Mouse (Mus musculus) splenic B cell, adult 2 months (primary cell): ENCODE measurements around the gene Olfr493.

Experiments
- DNase-seq: peaks from one replicate; pipeline ENCODE4 v3.0.0-alpha.2; 2011; ENCODE audit warnings: low read depth, low spot score
- H3K27me3 ChIP-seq: 2 replicates; pipeline ENCODE4 v1.6.1; 2012; ENCODE audit warnings: mild to moderate bottlenecking, low read length, moderate library complexity, mixed read lengths; ENCODE audit not compliant: control insufficient read depth, poor library complexity, insufficient read depth, severe bottlenecking
- H3K36me3 ChIP-seq: 2 replicates; pipeline ENCODE4 v1.6.1; 2012; ENCODE audit warnings: mild to moderate bottlenecking, low read length, moderate library complexity, mixed read lengths; ENCODE audit not compliant: control insufficient read depth, poor library complexity, insufficient read depth, severe bottlenecking

Olfr493 gene

DNA sequence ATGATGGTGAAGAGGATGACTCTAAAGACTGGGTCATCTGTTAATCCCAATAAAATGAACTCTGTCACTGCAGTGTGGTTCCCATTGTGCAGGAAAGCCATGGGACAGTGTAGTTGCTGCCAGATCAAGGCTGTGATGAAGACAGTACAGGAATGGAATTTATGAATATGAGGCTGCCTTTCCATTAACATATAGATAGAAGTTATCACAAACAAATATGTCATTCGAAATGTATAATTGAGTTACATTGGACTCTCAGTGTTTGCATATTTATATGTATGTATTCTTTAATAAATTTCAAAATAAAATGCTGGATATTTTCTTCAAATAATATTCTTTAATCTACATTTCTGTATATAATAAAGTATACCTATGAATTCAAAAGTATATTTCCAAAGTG lies at the start of gene Olfr493:
TSS of gene Olfr493 (minus strand) at position 101 of the 400 bp plus-strand sequence.
- H3K27me3 ChIP-seq = no peaks in the 10 kb centered on the region
- no peaks in the 10 kb centered on the region for H3K36me3 ChIP-seq
- no peak for DNase-seq

DNA sequence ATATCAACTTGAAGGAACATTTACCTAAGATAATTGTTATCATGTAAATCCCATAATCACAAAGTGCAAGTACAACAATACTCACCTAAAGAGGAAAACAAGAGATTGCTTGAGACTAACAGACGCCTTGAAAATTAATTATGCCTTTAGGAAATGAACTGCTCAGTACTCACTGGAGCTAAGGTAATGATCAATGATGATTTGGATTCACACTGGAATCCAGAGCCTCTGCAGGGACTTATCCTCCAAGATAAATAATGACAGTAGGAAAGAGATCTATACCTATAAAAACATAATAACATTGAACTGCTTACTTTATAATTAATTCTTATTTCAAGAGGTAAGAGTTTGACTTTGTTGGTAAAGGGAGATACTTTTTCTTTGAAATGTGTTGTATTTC lies 46.1 kb upstream of the Olfr493 start, which contains the start of gene Olfr495:
TSS of gene Olfr495 (plus strand) at position 301 of the 400 bp plus-strand sequence.
- DNase-seq = no peak
- Histone ChIP-seq H3K36me3 (no peaks in the 10 kb centered on the region), H3K27me3 (no peaks in the 10 kb centered on the region)

- Histone ChIP-seq H3K27me3 (no peaks in the 10 kb centered on the region), H3K36me3 (no peaks in the 10 kb centered on the region)
- DNase-seq = no peak
Observed at GRCm38 (mm10) chr7:108365035-108365434, 18.3 kb upstream of the Olfr493 start, which contains the start of gene Olfr494. Gene Olfr494 (plus strand): TSS chr7:108365335.

- Histone ChIP-seq H3K27me3 (no peaks in the 10 kb centered on the region), H3K36me3 (no peaks in the 10 kb centered on the region)
- no peak for DNase-seq
Observed at GRCm38 (mm10) chr7:108323574-108323973, 23.2 kb downstream of the Olfr493 start, which contains the start of gene Olfr492. Gene Olfr492 (minus strand): TSS chr7:108323674.

DNA sequence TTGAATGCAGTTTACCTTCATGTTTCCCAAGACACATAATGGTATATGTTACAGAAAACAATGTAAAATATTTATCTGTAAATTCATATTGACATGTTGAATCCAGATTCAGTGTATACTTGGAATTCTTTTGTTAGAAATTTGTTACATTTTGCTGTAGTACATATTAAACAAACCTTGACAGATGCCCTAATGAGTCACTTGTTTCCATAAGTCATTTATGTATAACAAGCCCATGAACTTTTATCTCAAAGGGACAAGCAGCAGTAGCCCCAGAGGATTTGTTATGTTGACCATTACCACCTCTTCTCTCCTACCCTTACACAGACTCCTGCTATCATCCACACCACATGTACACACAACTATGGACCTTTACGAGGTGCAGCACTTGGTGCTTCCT lies 33.6 kb downstream of the Olfr493 start, which contains the start of gene Olfr491:
TSS of gene Olfr491 (plus strand) at position 301 of the 400 bp plus-strand sequence.
- DNase-seq = no peak
- H3K36me3 ChIP-seq = no peaks in the 10 kb centered on the region
- no peaks in the 10 kb centered on the region for H3K27me3 ChIP-seq
